Mouse (Mus musculus) heart, postnatal 4 days (tissue): ENCODE data around the gene Ndrg4. TPM values are rescaled to one million over a fixed set of nuclear protein-coding genes. Genes with fewer than 3 reads are reported as not detected.

Experiments used
- DNase-seq: peaks from one replicate; pipeline ENCODE4 v3.0.0; 2021
- total RNA-seq, 2 experiments: library from RNA; stranded (reverse); gene quantifications; 2 replicates each; pipeline ENCODE4 v1.2.3; 2021

Gene Ndrg4
- total RNA-seq, 2 experiments from 2014 or later: 324 to 340 TPM

- peak; percentile 71 for DNase-seq
Observed at GRCm38 (mm10) chr8:95688073-95688672, 11.4 kb downstream of the Ndrg4 start.

GRCm38 (mm10) chr8:95690929-95691541, 14.3 kb downstream of the Ndrg4 start:
- DNase-seq: peak; percentile 50

- DNase-seq: no peak
Observed at GRCm38 (mm10) chr8:95694631-95695030, 17.9 kb downstream of the Ndrg4 start.

GRCm38 (mm10) chr8:95696661-95697060, 19.9 kb downstream of the Ndrg4 start:
- DNase-seq: no peak

- peak; percentile 94 for DNase-seq
Observed at GRCm38 (mm10) chr8:95697128-95697527, 20.3 kb downstream of the Ndrg4 start.

- DNase-seq: no peak
Observed at GRCm38 (mm10) chr8:95698179-95698578, 21.4 kb downstream of the Ndrg4 start.

GRCm38 (mm10) chr8:95700282-95700681, 23.5 kb downstream of the Ndrg4 start:
- DNase-seq: no peak

GRCm38 (mm10) chr8:95701809-95702208, 25.0 kb downstream of the Ndrg4 start:
- DNase-seq: no peak

GRCm38 (mm10) chr8:95702480-95703446, 26.0 kb downstream of the Ndrg4 start:
- peak; percentile 89 for DNase-seq

- DNase-seq: peak; percentile 80
Observed at GRCm38 (mm10) chr8:95703461-95704260, 26.9 kb downstream of the Ndrg4 start.

- no peak for DNase-seq
Observed at GRCm38 (mm10) chr8:95704538-95704937, 27.8 kb downstream of the Ndrg4 start.

GRCm38 (mm10) chr8:95709579-95709978, 32.8 kb downstream of the Ndrg4 start:
- no peak for DNase-seq

- no peak for DNase-seq
Observed at GRCm38 (mm10) chr8:95711029-95711428, 34.2 kb downstream of the Ndrg4 start.

GRCm38 (mm10) chr8:95712395-95712794, 35.6 kb downstream of the Ndrg4 start:
- no peak for DNase-seq

- peak; percentile 77 for DNase-seq
Observed at GRCm38 (mm10) chr8:95713100-95714010, 36.6 kb downstream of the Ndrg4 start.

GRCm38 (mm10) chr8:95714367-95714766, 37.6 kb downstream of the Ndrg4 start:
- DNase-seq: no peak

- DNase-seq: no peak
Observed at GRCm38 (mm10) chr8:95714837-95715413, 38.1 kb downstream of the Ndrg4 start.

GRCm38 (mm10) chr8:95715676-95716531, 39.1 kb downstream of the Ndrg4 start, which contains the start of gene Setd6:
Gene Setd6, plus strand, starts transcription at chr8:95715881.
- DNase-seq: peak; percentile 88

GRCm38 (mm10) chr8:95716546-95717335, 40.0 kb downstream of the Ndrg4 start:
- no peak for DNase-seq
